Mouse (Mus musculus) splenic B cell, adult 2 months (primary cell): ENCODE measurements around the gene Tbx6.

ENCODE experiments used
- DNase-seq: peaks from one replicate; pipeline ENCODE4 v3.0.0-alpha.2; 2011; ENCODE audit warnings: low read depth, low spot score
- H3K27me3 ChIP-seq: 2 replicates; pipeline ENCODE4 v1.6.1; 2012; ENCODE audit warnings: mild to moderate bottlenecking, low read length, moderate library complexity, mixed read lengths; ENCODE audit not compliant: control insufficient read depth, poor library complexity, insufficient read depth, severe bottlenecking
- H3K36me3 ChIP-seq: 2 replicates; pipeline ENCODE4 v1.6.1; 2012; ENCODE audit warnings: mild to moderate bottlenecking, low read length, moderate library complexity, mixed read lengths; ENCODE audit not compliant: control insufficient read depth, poor library complexity, insufficient read depth, severe bottlenecking

Tbx6 gene

DNA sequence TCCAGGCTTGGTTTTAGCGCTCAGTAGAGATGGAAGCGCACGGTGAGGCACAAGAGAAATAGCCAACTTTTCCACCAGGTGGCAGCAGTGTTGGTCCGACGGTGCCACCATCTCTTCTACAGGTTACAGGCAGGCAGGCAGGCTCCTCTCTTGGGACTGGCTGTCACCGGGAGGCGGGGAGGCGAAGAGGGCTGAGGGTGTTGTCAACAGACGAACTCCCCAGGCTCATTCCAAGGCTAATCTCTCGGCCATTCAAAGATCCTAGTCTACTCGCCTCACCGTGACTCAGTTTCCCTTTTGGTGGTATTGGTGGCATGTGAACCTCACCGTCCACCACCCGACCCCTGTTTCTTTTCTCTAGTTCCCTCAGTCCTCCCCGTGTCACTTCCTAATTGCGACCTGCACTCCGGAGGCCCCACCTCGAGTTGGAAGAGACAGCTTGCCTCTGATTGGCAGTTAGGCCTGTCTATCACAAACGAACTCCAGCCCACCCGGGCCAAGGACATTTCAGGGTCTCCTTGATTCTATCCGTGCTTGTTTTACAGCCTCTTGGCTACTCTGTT lies 50.8 kb downstream of the Tbx6 start:
- peak; percentile 89 for DNase-seq
- no peaks in the 10 kb centered on the region for H3K27me3 ChIP-seq
- no peaks in the 10 kb centered on the region for H3K36me3 ChIP-seq

DNA sequence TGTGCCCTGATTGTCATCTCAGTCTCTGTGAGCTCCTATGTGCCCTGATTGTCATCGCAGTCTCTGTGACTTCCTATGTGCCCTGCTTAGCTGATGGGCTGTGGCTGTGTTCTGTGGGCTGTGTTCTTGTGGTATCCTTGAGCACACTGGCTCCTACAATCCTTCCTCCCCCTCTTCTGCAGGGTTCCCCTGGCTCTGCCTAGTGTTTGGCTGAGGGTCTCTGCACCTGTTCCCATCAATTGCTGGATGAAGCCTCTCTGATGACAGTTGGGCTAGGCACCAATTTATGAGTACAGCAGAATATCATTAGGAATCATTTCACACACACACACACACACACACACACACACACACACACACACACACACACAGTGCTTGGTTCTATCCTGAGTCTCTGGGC lies 52.0 kb downstream of the Tbx6 start:
- no peak for DNase-seq
- Histone ChIP-seq H3K36me3 (no peaks in the 10 kb centered on the region), H3K27me3 (no peaks in the 10 kb centered on the region)
